Mouse (Mus musculus) cerebellum, adult 9-10 months (tissue): Measurements from ENCODE around the gene Ackr1.

Experiments used
- DNase-seq: peaks from one replicate; pipeline ENCODE4 v3.0.0; 2022

The Ackr1 gene

GRCm38 (mm10) chr1:173333312-173334253, at the start of gene Ackr1:
Gene Ackr1, minus strand, starts transcription at chr1:173333750.
- peak; percentile 35 for DNase-seq

DNA sequence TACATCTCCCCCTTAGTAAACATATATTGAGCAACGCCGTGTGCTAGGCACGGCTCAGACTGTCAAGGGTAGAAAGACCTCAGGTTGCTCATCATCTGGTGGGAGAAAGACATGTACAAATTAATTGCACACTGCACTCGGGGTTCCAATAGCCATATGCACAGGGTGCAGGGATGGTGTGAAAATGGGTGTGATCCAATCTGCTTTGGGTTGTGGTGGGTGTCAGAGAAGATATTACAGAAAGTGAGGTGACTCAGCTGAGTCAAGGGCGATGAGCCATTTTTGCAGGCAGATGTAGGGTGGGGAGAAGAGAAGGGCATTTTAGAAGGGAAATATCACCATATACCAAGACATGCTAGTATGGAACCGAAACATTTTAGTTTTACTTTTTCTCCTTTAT, 47.9 kb upstream of the Ackr1 start:
- DNase-seq, result no peak

GRCm38 (mm10) chr1:173377380-173378112, 44.0 kb upstream of the Ackr1 start:
- DNase-seq, result peak; percentile 90

DNA sequence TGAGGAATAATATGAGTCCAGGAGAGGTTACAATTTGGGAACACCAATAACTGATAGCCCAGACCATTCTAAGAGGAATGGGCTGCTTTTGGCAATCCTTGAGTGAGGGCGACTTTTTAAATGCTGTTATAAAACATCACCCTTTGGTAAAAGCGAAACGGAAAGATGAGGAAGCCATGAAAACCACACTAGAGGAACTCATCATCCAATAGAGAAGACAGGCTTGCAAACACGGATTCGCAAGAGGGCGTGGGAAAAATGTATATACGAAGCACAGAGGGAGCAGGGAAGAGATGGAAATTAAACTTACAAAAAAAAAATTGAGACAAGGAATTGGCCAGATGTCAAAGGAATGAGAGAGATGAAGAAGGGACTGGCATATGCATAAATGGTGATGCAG, 40.5 kb upstream of the Ackr1 start:
- no peak for DNase-seq

- DNase-seq, result peak; percentile 95
These were observed 38.0 kb upstream of the Ackr1 start for GRCm38 (mm10) chr1:173371586-173371985.

DNA sequence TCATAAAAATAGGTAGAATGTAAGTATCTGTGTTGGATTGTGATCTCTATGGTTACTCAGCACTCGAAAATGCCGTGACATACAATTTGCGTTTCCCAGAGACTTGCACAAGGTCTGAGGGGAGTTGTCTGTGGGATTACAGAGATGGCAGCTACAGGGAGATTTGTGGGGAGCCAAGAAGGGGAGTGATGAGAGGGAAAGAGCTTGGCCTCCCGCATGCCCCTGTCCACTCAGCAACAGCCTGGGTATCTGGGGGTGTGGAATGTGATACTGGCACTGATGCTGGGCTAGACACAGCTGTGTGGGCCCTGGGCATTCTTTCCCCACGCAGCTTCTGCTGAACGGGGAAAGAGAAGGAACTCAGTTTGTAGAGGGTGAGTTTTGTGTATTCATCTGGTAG, 36.9 kb upstream of the Ackr1 start:
- peak; percentile 55 for DNase-seq

DNA sequence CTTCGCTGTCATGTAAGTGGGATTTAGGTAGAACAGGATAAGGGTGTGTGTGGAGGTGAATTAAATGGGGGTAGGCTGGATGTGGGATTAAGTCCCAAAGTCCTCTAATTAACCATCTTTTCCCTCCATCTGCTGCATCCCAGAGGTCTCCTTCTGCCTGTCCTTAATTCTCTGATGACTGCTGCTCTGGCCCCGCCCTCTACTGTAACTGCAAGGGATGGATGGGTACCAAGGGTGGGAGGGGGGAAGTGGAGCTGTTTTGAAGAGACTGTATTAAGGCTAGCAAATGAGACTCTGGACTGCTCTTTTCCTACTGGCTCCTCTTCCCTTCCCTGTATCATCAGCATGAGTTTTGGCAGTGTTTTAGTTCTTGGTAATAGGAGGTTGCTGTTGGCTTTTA, 36.1 kb upstream of the Ackr1 start:
- peak; percentile 78 for DNase-seq

DNA sequence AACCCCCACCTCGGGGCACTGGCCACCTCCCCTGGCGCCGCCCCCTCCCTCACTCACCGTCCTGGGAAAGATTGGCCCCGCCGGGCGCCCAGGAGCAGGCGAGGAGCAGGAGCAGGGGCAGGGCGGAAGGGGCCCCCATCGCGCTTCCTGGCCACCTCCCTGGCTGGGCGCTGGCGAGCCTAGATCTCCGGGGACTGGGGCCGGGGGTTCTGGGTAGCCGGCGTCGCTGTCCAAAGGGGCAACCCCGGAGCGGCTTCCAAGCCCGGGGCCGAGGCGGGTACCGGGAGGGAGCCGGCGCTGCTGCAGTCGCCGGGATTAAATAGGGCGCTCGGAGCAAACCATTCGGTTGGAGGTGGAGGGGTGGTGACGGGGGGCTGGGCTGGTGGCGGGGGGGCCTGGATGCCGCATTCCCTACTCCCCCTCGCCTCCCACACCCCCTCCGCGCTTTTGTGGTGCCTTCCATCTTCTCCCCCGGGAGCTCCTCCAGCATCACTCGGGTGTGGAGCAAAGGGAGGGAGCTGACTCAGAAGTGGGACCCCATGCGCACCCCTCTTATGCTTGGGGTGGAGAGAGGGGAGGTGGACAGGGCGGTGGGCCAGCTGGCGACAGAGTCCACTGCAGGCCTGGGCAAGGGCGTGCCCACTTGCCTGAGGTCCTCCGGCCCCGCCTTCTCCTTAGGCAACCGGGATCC, 34.0 kb upstream of the Ackr1 start, which contains the start of gene Cadm3:
Cadm3 (minus strand) TSS at position 340 of the 691 bp plus-strand sequence.
- peak; percentile 92 for DNase-seq

- DNase-seq, result peak; percentile 79
These were observed 33.3 kb upstream of the Ackr1 start for GRCm38 (mm10) chr1:173366701-173367355.

GRCm38 (mm10) chr1:173365970-173366409, 32.4 kb upstream of the Ackr1 start:
- peak; percentile 91 for DNase-seq

DNA sequence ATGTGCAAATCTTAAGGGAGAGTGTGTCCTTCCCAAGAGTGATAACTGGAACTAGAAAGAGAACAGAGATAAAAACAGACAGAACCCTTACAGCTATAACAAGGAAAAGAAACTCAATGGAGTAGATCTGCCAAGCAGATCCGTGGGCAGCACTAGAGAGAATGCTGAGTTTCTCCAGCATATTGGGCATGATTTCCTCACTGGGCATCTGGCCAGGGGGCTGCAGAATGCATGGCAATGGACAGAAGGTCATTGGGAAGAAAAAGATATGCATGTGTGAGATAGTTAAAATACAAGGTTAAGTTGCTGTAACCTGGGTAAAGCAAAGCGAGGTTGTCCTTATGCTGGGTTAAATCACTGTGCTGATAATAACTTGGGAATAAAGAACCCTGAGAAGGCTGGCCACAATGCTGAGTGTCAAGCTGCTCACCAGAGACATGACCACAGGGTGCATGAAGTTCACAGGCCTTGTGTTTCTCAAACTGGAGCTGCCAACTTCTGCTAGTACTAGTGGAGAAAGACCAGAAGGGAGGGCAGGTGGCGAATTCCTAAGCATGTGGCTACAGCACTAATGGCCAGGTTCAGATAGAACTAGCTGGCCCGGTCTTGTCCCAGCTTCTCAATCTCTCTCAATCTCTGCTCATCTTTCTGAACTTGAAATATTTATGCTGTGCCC, 30.7 kb upstream of the Ackr1 start:
- DNase-seq, result peak; percentile 93

- DNase-seq, result no peak
These were observed 29.9 kb upstream of the Ackr1 start for GRCm38 (mm10) chr1:173363436-173363835.

- no peak for DNase-seq
These were observed 28.1 kb upstream of the Ackr1 start for GRCm38 (mm10) chr1:173361651-173362050.

DNA sequence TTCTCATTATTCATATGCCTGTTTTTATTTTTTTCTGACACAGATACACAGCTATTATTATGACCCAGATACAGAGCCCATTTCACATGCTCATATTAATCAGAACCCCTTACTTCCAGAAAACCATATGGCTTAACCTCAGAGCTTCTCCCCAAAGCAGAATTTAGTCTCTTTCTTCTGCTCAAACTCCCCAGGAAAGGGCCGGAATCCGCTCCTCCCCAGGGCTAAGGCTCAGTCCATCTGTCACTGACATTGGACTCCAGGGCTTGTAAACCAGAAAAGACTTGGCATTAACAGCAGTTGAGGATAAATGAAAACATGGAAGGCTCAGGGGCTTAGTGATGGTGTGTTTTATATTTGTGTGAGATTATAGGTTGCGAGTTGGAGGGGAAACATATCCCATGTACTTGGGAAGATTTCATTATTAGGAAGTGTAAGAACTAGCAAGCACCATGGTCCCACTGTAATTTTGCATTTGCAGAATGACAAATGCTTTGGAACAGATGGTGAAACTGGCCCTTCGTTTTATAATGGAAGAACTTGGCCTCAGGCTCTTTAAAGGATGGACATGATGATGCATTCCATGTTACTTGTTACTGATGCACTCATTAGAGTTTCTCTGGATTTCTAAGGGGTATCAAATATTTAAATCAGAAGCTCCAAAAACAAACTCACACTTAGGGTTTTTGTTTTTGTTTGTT, 26.2 kb upstream of the Ackr1 start:
- DNase-seq, result peak; percentile 96

GRCm38 (mm10) chr1:173357799-173358198, 24.2 kb upstream of the Ackr1 start:
- DNase-seq, result no peak

- DNase-seq, result no peak
These were observed 23.1 kb upstream of the Ackr1 start for GRCm38 (mm10) chr1:173356699-173357098.

GRCm38 (mm10) chr1:173355107-173355846, 21.7 kb upstream of the Ackr1 start:
- no peak for DNase-seq

GRCm38 (mm10) chr1:173350372-173350957, 16.9 kb upstream of the Ackr1 start, which contains the start of gene Aim2:
Gene Aim2, plus strand, starts transcription at chr1:173350879.
- DNase-seq, result no peak

GRCm38 (mm10) chr1:173349946-173350345, 16.4 kb upstream of the Ackr1 start:
- no peak for DNase-seq

GRCm38 (mm10) chr1:173349192-173349591, 15.6 kb upstream of the Ackr1 start:
- DNase-seq, result no peak
